ENCODE assay signal across 15 mouse cellular contexts in genomic region chr15:95652898-95653707, GRCm38 (mm10). TPM values are rescaled to one million over a fixed set of nuclear protein-coding genes. Genes with fewer than 3 reads are reported as not detected.
DNase-seq lines count a peak whose midpoint lies in the region; ATAC-seq and TF ChIP-seq lines count a peak whose summit lies in the region.
"Had no signal": no experiment of that assay in that cellular context is flagged by ENCODE, and none has a peak within 500 bp of the region (broad histone marks: within the 10 kb centered on the region; RNA-seq: fewer than 3 reads in every experiment).

No protein-coding gene starts in this region.

- no peak overlapping the region for H3K27ac ChIP-seq in embryonic facial prominence, embryonic 10.5 days (replicated peaks)
- no peak overlapping the region for H3K27ac ChIP-seq in limb, embryonic 11.5 days (replicated peaks; ENCODE audit: low read depth, low read length)
- H3K27ac ChIP-seq in neural tube, embryonic 11.5 days (ENCODE audit: low read depth, low read length): no peak overlapping the region
- H3K27ac ChIP-seq in stomach, postnatal 0 days (replicated peaks): no peak overlapping the region
- no peak overlapping the region for H3K27ac ChIP-seq in heart, embryonic 12.5 days (ENCODE audit: poor library complexity, severe bottlenecking)

- peak overlapping the region; percentile 75; the same call in 1 of the 2 replicates for H3K4me2 ChIP-seq in limb, embryonic 11.5 days (ENCODE audit: low read depth, severe bottlenecking)
- H3K4me2 ChIP-seq in neural tube, embryonic 11.5 days (ENCODE audit: low read depth): peak overlapping the region; percentile 60; the same call in 1 of the 2 replicates
- H3K4me2 ChIP-seq in stomach, postnatal 0 days (replicated peaks; ENCODE audit: low read depth): no peak overlapping the region
- H3K4me2 ChIP-seq in heart, embryonic 12.5 days: no peak overlapping the region

- H3K36me3 ChIP-seq in embryonic facial prominence, embryonic 10.5 days (replicated peaks): no peaks in the 10 kb centered on the region
- no peaks in the 10 kb centered on the region for H3K36me3 ChIP-seq in limb, embryonic 11.5 days (ENCODE audit: control insufficient read depth, insufficient read depth, low read length)
- no peaks in the 10 kb centered on the region for H3K36me3 ChIP-seq in neural tube, embryonic 11.5 days (ENCODE audit: control insufficient read depth, insufficient read depth, low read length)
- H3K36me3 ChIP-seq in stomach, postnatal 0 days (ENCODE audit: control insufficient read depth, insufficient read depth, low read length): no peaks in the 10 kb centered on the region
- no peaks in the 10 kb centered on the region for H3K36me3 ChIP-seq in heart, embryonic 12.5 days

- peaks cover 19% of the 10 kb centered on the region for H3K4me1 ChIP-seq in embryonic facial prominence, embryonic 10.5 days
- peaks cover 4% of the 10 kb centered on the region for H3K4me1 ChIP-seq in limb, embryonic 11.5 days (ENCODE audit: control insufficient read depth, insufficient read depth, low read length)
- H3K4me1 ChIP-seq in neural tube, embryonic 11.5 days (ENCODE audit: control insufficient read depth, insufficient read depth, low read length): peaks cover 7% of the 10 kb centered on the region
- H3K4me1 ChIP-seq in stomach, postnatal 0 days (replicated peaks; ENCODE audit: control insufficient read depth, insufficient read depth): no peaks in the 10 kb centered on the region
- H3K4me1 ChIP-seq in heart, embryonic 12.5 days (replicated peaks): peaks cover 11% of the 10 kb centered on the region
- H3K4me1 ChIP-seq: megakaryocyte, embryonic 14.5 days had no signal

- TF ChIP-seq CTCF in stomach, postnatal 0 days (IDR thresholded peaks at IDR 0.05; ENCODE audit: low read depth): no peak

- peak overlapping the region; percentile 52 for H3K4me3 ChIP-seq in embryonic facial prominence, embryonic 10.5 days
- H3K4me3 ChIP-seq in limb, embryonic 11.5 days (ENCODE audit: low read depth, low read length): no peak overlapping the region
- H3K4me3 ChIP-seq in neural tube, embryonic 11.5 days (ENCODE audit: low read depth, low read length): peak overlapping the region; percentile 40
- H3K4me3 ChIP-seq in stomach, postnatal 0 days (ENCODE audit: low read depth, low read length): no peak overlapping the region
- H3K4me3 ChIP-seq in heart, embryonic 12.5 days: no peak overlapping the region
- H3K4me3 ChIP-seq: megakaryocyte, embryonic 14.5 days had no signal

- no peak overlapping the region for H3K9ac ChIP-seq in limb, embryonic 11.5 days (ENCODE audit: low read length)
- H3K9ac ChIP-seq in neural tube, embryonic 11.5 days (ENCODE audit: low read length): no peak overlapping the region
- H3K9ac ChIP-seq in stomach, postnatal 0 days (ENCODE audit: low read length): no peak overlapping the region
- no peak overlapping the region for H3K9ac ChIP-seq in heart, embryonic 12.5 days
- H3K9ac ChIP-seq: liver, postnatal 0 days had no signal

- no peaks in the 10 kb centered on the region for H3K9me3 ChIP-seq in embryonic facial prominence, embryonic 10.5 days
- H3K9me3 ChIP-seq in limb, embryonic 11.5 days (ENCODE audit: control insufficient read depth, low read length): no peaks in the 10 kb centered on the region
- no peaks in the 10 kb centered on the region for H3K9me3 ChIP-seq in neural tube, embryonic 11.5 days (ENCODE audit: control insufficient read depth, low read length)
- no peaks in the 10 kb centered on the region for H3K9me3 ChIP-seq in stomach, postnatal 0 days (ENCODE audit: control insufficient read depth, low read length)
- H3K9me3 ChIP-seq in heart, embryonic 12.5 days (replicated peaks): no peaks in the 10 kb centered on the region

- ATAC-seq in limb, embryonic 11.5 days (ENCODE audit: insufficient number of reproducible peaks, low FRiP score, low TSS enrichment, low read depth): no peak
- ATAC-seq in neural tube, embryonic 11.5 days (ENCODE audit: insufficient read depth, low FRiP score, low TSS enrichment): no peak
- ATAC-seq in stomach, postnatal 0 days (ENCODE audit: low FRiP score, low TSS enrichment): no peak
- no peak for ATAC-seq in heart, embryonic 12.5 days (ENCODE audit: insufficient number of reproducible peaks, low FRiP score)
- ATAC-seq: liver, postnatal 0 days had no signal

- peaks cover 91% of the 10 kb centered on the region for H3K27me3 ChIP-seq in embryonic facial prominence, embryonic 10.5 days (replicated peaks; ENCODE audit: low read depth, poor library complexity, severe bottlenecking)
- peaks cover 34% of the 10 kb centered on the region for H3K27me3 ChIP-seq in limb, embryonic 11.5 days (ENCODE audit: control insufficient read depth, insufficient read depth, low read length)
- H3K27me3 ChIP-seq in neural tube, embryonic 11.5 days (ENCODE audit: control insufficient read depth, insufficient read depth, low read length): peaks cover 76% of the 10 kb centered on the region
- peaks cover 4% of the 10 kb centered on the region; the same call in 1 of the 2 replicates for H3K27me3 ChIP-seq in stomach, postnatal 0 days (ENCODE audit: control insufficient read depth, insufficient read depth, low read length)
- H3K27me3 ChIP-seq in heart, embryonic 12.5 days (replicated peaks): peaks cover 71% of the 10 kb centered on the region

- TF ChIP-seq EP300 in stomach, postnatal 0 days (optimal IDR thresholded peaks at IDR 0.05): no peak

- DNase-seq in embryo, embryonic 10 days (ENCODE audit: low spot score): peak; percentile 49
- DNase-seq in embryonic facial prominence, embryonic 10.5 days (ENCODE audit: low spot score): peak; percentile 37
- peak; percentile 52 for DNase-seq in limb, embryonic 11.5 days (ENCODE audit: low spot score)
- DNase-seq in neural tube, embryonic 11.5 days (ENCODE audit: low spot score): peak; percentile 30
- no peak for DNase-seq in thymus, postnatal 4 days
- DNase-seq in stomach, postnatal 0 days (ENCODE audit: low spot score): no peak
- DNase-seq: cerebellum, adult 8-10 months; gastrocnemius, postnatal 25 days; kidney, adult 11 months; layer of hippocampus, adult 9-11 months; liver, postnatal 0 days; thymus, postnatal 14 days had no signal

- 2% methylated on average over 23 of the region's 23 CpGs for WGBS in embryonic facial prominence, embryonic 10.5 days
- 1% methylated on average over 23 of the region's 23 CpGs for WGBS in limb, embryonic 11.5 days
- WGBS in neural tube, embryonic 11.5 days: 1% methylated on average over 23 of the region's 23 CpGs
- 11% methylated on average over 23 of the region's 23 CpGs for WGBS in stomach, postnatal 0 days
- WGBS in heart, embryonic 12.5 days: 2% methylated on average over 23 of the region's 23 CpGs

RNA-seq across cellular contexts. Expression of gene Dbx2, which starts 2.7 kb away (rescaled TPM):
- 0.46 and 4.6 TPM in 2 replicates for polyA plus RNA-seq in embryonic facial prominence, embryonic 10.5 days (2016; fragmentation: Nextera tagmentation; extraction: Ambion mirVana)
- polyA plus RNA-seq in limb, embryonic 11.5 days (2014; fragmentation: Nextera tagmentation; extraction: Ambion mirVana): 1.1 and 1.2 TPM in 2 replicates
- 8.5 and 10.2 TPM in 2 replicates for polyA plus RNA-seq in neural tube, embryonic 11.5 days (2014; fragmentation: Nextera tagmentation; extraction: Ambion mirVana)
- polyA plus RNA-seq in stomach, postnatal 0 days (2015; fragmentation: Nextera tagmentation; extraction: Ambion mirVana): not detected in 2 replicates
- polyA plus RNA-seq in heart, embryonic 12.5 days (2016; fragmentation: Nextera tagmentation; extraction: Ambion mirVana): not detected in 2 replicates
- polyA plus RNA-seq: heart, postnatal 0 days; liver, postnatal 0 days had no signal

Comparison
In these comparisons a context has a peak if more than half of its experiments do, and no peak if none do; other contexts are left out.
1. DNase-seq: peak in embryo, embryonic 10 days (single experiment), embryonic facial prominence, embryonic 10.5 days (single experiment), limb, embryonic 11.5 days (single experiment) and neural tube, embryonic 11.5 days (single experiment); none in thymus, postnatal 4 days (single experiment) and stomach, postnatal 0 days (single experiment).
2. H3K4me3 ChIP-seq: peak in embryonic facial prominence, embryonic 10.5 days (single experiment) and neural tube, embryonic 11.5 days (single experiment); none in limb, embryonic 11.5 days (single experiment), stomach, postnatal 0 days (single experiment) and heart, embryonic 12.5 days (single experiment).
3. H3K4me2 ChIP-seq: peak in limb, embryonic 11.5 days (single experiment) and neural tube, embryonic 11.5 days (single experiment); none in stomach, postnatal 0 days (single experiment) and heart, embryonic 12.5 days (single experiment).